Mouse (Mus musculus): ENCODE results near the gene Wasf1.

Gene Wasf1

GRCm38 (mm10) chr10:40983761-40984160 lies 100.5 kb downstream of the Wasf1 start:
- no peak for DNase-seq (ENCODE audit: low spot score)

GRCm38 (mm10) chr10:40984600-40984999 lies 101.3 kb downstream of the Wasf1 start:
- no peak for DNase-seq (ENCODE audit: low spot score)

GRCm38 (mm10) chr10:40985350-40985749 lies 102.1 kb downstream of the Wasf1 start:
- no peak for DNase-seq (ENCODE audit: low spot score)

Measured in left cerebral cortex, adult 11 months (tissue).